Mouse (Mus musculus): ENCODE measurements at regions not wholly inside any gene's neighbourhood (a gene's known extent, or its start where the extent isn't known, plus 50 kb on each side); places are given as distances from the start of the nearest gene placed in this dataset.

- 28% methylated on average over 8 of the region's 8 CpGs for WGBS
- ATAC-seq = no peak
- no peak overlapping the region for H3K9ac ChIP-seq
- no peaks in the 10 kb centered on the region for H3K36me3 ChIP-seq (ENCODE audit: insufficient read depth)
- no peaks in the 10 kb centered on the region; the same call in 1 of the 2 replicates for H3K4me1 ChIP-seq (ENCODE audit: insufficient read depth)
- H3K4me3 ChIP-seq (ENCODE audit: low read depth, low read length) = no peak overlapping the region
- no peak for TF ChIP-seq CTCF (IDR thresholded peaks at IDR 0.05; ENCODE audit: low read depth)
- no peak for DNase-seq
- H3K4me2 ChIP-seq (ENCODE audit: low read depth) = no peak overlapping the region
- 0 out of 2 replicates have a peak, but pooled peaks cover 2% of the 10 kb centered on the region for H3K9me3 ChIP-seq (ENCODE audit: low read length)
- no peak overlapping the region for H3K27ac ChIP-seq (ENCODE audit: low read depth, low read length)
- H3K27me3 ChIP-seq (ENCODE audit: insufficient read depth, low read length) = no peaks in the 10 kb centered on the region
These were observed 98.1 kb upstream of the Cops8 start for GRCm38 (mm10) chr1:90504583-90505080.

DNA sequence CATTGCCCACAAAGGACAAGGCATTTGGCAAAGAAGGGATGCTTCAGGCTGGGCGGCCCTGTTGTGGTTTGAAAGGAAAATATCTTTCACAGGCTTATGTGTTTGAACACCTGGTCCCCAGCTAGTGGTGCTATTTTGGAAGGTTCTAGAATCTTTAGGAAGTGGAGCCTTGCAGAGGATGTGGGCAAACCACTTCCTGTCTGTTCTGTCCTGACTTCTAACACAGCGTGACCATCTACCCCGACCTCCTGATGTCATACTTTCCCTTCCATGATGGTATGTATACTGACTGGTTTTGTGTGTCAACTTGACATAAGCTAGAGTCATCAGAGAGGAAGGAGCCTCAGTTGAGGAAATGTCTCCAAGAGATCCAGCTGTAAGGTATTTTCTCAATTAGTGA lies 97.2 kb upstream of the Cops8 start:
- DNase-seq (no peak), ATAC-seq (no peak)
- Histone ChIP-seq H3K4me2 (ENCODE audit: low read depth) (no peak overlapping the region), H3K27me3 (ENCODE audit: insufficient read depth, low read length) (no peaks in the 10 kb centered on the region), H3K9ac (no peak overlapping the region), H3K27ac (ENCODE audit: low read depth, low read length) (no peak overlapping the region), H3K4me1 (ENCODE audit: insufficient read depth) (no peaks in the 10 kb centered on the region; the same call in 1 of the 2 replicates), H3K4me3 (ENCODE audit: low read depth, low read length) (no peak overlapping the region), H3K9me3 (ENCODE audit: low read length) (no peaks in the 10 kb centered on the region), H3K36me3 (ENCODE audit: insufficient read depth) (no peaks in the 10 kb centered on the region)
- WGBS = 81% methylated on average over 3 of the region's 3 CpGs
- TF ChIP-seq CTCF (IDR thresholded peaks at IDR 0.05; ENCODE audit: low read depth) = no peak

DNA sequence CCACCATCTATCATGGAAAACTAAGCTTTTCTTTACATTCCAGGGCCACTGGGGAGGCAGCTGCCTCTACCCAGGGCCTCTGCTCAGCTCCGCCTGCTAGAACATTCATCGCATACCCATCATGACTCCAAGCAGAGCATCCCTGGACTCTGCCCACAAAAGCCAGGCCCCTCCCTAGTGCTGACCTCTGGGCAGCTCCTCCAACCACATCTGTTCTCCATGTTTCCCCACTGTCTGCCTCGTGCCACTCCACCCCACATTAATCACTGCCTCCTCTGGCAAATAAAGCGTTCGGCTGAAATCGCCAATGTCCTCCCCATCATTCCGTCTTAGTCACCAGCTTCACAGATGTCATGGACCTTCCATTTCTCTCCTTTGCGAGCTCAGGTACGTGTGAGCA lies 96.2 kb upstream of the Cops8 start:
- DNase-seq (no peak), ATAC-seq (no peak)
- Histone ChIP-seq H3K9me3 (ENCODE audit: low read length) (no peaks in the 10 kb centered on the region), H3K9ac (no peak overlapping the region), H3K4me1 (ENCODE audit: insufficient read depth) (no peaks in the 10 kb centered on the region; the same call in 1 of the 2 replicates), H3K36me3 (ENCODE audit: insufficient read depth) (no peaks in the 10 kb centered on the region), H3K4me3 (ENCODE audit: low read depth, low read length) (no peak overlapping the region), H3K4me2 (ENCODE audit: low read depth) (no peak overlapping the region), H3K27me3 (ENCODE audit: insufficient read depth, low read length) (no peaks in the 10 kb centered on the region), H3K27ac (ENCODE audit: low read depth, low read length) (no peak overlapping the region)
- TF ChIP-seq CTCF (IDR thresholded peaks at IDR 0.05; ENCODE audit: low read depth) = no peak
- WGBS = 92% methylated on average over 9 of the region's 9 CpGs

DNA sequence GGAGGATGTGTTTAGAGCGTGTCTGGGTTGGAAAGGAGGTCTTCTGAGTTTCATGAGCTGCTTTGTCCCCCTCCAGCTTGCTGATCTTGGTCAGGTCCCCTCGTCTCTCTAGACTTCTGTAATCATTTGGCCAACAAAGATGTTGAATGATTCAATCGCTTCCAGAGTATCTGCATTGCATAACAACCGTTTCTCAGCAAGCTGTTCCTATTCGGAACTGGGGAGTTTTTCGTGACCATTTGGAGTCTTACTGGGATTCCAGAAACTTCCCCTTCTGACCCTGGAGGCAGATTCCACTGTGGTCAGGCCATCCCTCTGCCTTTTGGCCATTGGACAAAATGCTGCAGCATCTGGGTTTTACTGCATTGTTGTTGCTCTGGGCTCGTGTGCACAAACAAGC lies 93.4 kb upstream of the Cops8 start:
- 78% methylated on average over 7 of the region's 7 CpGs for WGBS
- TF ChIP-seq CTCF (IDR thresholded peaks at IDR 0.05; ENCODE audit: low read depth) = no peak

DNA sequence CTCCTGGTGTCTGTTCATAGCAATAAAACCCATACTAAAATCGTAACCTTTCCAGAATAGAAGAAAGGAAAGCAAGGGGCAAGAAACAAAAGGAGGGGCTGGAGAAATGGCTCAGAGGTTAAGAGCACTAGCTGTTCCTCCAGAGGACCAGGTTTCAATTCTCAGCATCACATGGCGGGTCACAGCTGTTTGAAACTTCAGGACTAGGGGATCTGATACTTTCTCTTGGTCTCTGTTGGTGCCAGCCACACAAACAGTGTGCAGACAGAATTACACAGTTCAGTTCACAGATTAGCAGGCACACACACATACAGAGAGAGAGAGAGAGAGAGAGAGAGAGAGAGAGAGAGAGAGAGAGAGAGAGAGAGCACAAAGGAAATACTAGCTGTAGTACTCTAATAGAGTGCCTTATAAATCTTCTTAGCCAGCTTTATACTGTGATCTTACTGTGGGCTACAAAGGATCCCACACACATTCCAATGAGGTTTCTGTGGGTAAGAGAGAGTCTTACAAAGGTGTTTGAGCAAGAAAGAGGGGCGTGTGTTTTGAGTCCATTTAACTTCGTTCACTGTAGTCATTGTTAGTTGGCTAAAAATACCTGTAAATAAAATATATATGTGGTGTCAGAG lies 89.2 kb upstream of the Cops8 start:
- WGBS = 70% methylated on average over 4 of the region's 4 CpGs
- no peak for ATAC-seq
- no peaks in the 10 kb centered on the region for H3K27me3 ChIP-seq (ENCODE audit: insufficient read depth, low read length)

More for the DNA sequence above, 93.4 kb upstream of the Cops8 start:
- no peak overlapping the region for H3K9ac ChIP-seq
- ATAC-seq = no peak
- H3K9me3 ChIP-seq (ENCODE audit: low read length) = no peaks in the 10 kb centered on the region
- no peaks in the 10 kb centered on the region for H3K27me3 ChIP-seq (ENCODE audit: insufficient read depth, low read length)
- no peak overlapping the region for H3K27ac ChIP-seq (ENCODE audit: low read depth, low read length)
- no peak for DNase-seq
- H3K4me2 ChIP-seq (ENCODE audit: low read depth) = no peak overlapping the region
- no peak overlapping the region for H3K4me3 ChIP-seq (ENCODE audit: low read depth, low read length)
- H3K4me1 ChIP-seq (ENCODE audit: insufficient read depth) = no peaks in the 10 kb centered on the region; the same call in 1 of the 2 replicates
- H3K36me3 ChIP-seq (ENCODE audit: insufficient read depth) = no peaks in the 10 kb centered on the region

GRCm38 (mm10) chr1:90514176-90514575 lies 88.6 kb upstream of the Cops8 start:
- H3K27ac ChIP-seq (ENCODE audit: low read depth, low read length) = no peak overlapping the region
- no peaks in the 10 kb centered on the region for H3K9me3 ChIP-seq (ENCODE audit: low read length)
- no peaks in the 10 kb centered on the region for H3K36me3 ChIP-seq (ENCODE audit: insufficient read depth)
- ATAC-seq = no peak
- WGBS = 75% methylated on average over 7 of the region's 7 CpGs
- H3K4me1 ChIP-seq (ENCODE audit: insufficient read depth) = no peaks in the 10 kb centered on the region
- DNase-seq = no peak
- no peak overlapping the region for H3K4me3 ChIP-seq (ENCODE audit: low read depth, low read length)
- no peak for TF ChIP-seq CTCF (IDR thresholded peaks at IDR 0.05; ENCODE audit: low read depth)
- H3K9ac ChIP-seq = no peak overlapping the region
- H3K27me3 ChIP-seq (ENCODE audit: insufficient read depth, low read length) = no peaks in the 10 kb centered on the region
- no peak overlapping the region for H3K4me2 ChIP-seq (ENCODE audit: low read depth)

More for the DNA sequence above, 89.2 kb upstream of the Cops8 start:
- Histone ChIP-seq H3K4me3 (ENCODE audit: low read depth, low read length) (no peak overlapping the region), H3K4me1 (ENCODE audit: insufficient read depth) (no peaks in the 10 kb centered on the region), H3K9me3 (ENCODE audit: low read length) (no peaks in the 10 kb centered on the region), H3K27ac (ENCODE audit: low read depth, low read length) (no peak overlapping the region), H3K9ac (no peak overlapping the region), H3K36me3 (ENCODE audit: insufficient read depth) (no peaks in the 10 kb centered on the region), H3K4me2 (ENCODE audit: low read depth) (no peak overlapping the region)
- DNase-seq = no peak
- TF ChIP-seq CTCF (IDR thresholded peaks at IDR 0.05; ENCODE audit: low read depth) = no peak

DNA sequence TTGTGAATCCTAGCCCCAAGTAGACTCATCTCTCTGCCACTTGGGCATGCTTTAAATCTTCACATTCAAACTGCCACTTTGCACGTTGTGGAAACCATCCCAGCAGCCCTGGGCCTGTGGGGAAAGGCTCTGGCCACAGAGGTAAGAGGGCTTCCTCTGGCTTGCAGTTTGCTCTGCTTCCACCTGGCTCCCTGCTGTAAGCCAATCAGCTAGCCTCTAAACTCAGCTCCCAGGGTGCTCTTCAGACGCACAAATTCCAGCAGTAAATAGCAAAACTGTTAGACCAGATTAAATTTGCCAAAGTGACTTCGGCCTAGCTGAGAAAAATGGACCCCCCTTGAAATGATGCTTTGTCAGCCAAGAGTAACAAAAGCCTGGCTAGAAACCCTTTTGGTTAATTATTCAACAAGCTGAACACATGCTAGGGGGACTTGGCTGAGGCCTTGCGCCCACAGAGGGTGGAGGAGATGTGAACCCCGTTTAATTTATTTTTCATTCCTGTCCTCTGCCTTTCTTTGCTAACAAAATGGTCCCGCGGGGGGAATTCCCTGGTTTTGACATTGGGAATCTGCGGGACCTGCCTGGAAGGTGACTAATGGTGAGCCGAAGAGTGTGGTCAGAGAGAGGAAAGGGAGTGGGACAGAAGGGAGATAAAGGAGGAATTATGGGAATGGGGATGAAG lies 84.1 kb upstream of the Cops8 start:
- H3K9ac ChIP-seq = no peak overlapping the region
- H3K9me3 ChIP-seq (ENCODE audit: low read length) = no peaks in the 10 kb centered on the region
- H3K4me2 ChIP-seq (ENCODE audit: low read depth) = no peak overlapping the region
- no peak overlapping the region for H3K27ac ChIP-seq (ENCODE audit: low read depth, low read length)
- H3K4me1 ChIP-seq (ENCODE audit: insufficient read depth) = no peaks in the 10 kb centered on the region
- 34% methylated on average over 9 of the region's 9 CpGs for WGBS
- no peak for TF ChIP-seq CTCF (IDR thresholded peaks at IDR 0.05; ENCODE audit: low read depth)
- DNase-seq (no peak), ATAC-seq (no peak)
- H3K36me3 ChIP-seq (ENCODE audit: insufficient read depth) = no peaks in the 10 kb centered on the region
- H3K27me3 ChIP-seq (ENCODE audit: insufficient read depth, low read length) = no peaks in the 10 kb centered on the region
- no peak overlapping the region for H3K4me3 ChIP-seq (ENCODE audit: low read depth, low read length)

Measured in forebrain, postnatal 0 days (tissue).